Mouse (Mus musculus) heart, postnatal 0 days (tissue): Measurements from ENCODE around the gene Telo2.

ENCODE experiments used
- CTCF ChIP-seq: IDR thresholded peaks from 2 replicates; pipeline ENCODE4 v1.5.1; 2016; ENCODE audit warnings: antibody characterized with exemption, control low read depth, low read depth
- EP300 ChIP-seq: IDR thresholded peaks from 2 replicates; pipeline ENCODE4 v1.6.1; 2016; ENCODE audit warnings: antibody characterized with exemption, low read depth

DNA sequence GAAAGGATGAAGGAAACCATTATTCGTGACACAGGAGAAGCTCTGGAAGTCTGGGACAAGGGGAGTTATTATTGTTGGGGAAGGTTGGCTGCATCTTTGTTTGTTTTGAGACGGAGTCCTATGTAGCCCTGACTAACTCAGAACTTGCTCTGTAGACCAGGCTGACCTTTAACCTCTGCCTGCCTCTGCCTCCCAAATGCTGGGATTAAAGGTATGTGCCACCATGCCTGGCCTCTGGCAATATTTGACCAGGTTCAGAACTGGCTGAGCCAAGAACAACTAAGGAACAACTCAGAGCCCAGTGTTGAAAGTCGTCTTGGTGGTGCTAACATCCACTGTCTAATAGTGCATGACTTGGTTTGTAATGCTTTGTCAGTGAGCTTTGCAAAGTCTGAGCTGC lies 50.6 kb downstream of the Telo2 start:
- TF ChIP-seq CTCF, result no peak
- TF ChIP-seq EP300, result no peak
